Mouse (Mus musculus) kidney, embryonic 14.5 days (tissue): ENCODE measurements around the gene Gpc2. TPM values are rescaled to one million over a fixed set of nuclear protein-coding genes. Genes with fewer than 3 reads are reported as not detected.

ENCODE experiments used
- ATAC-seq: fragments of 200-750 bp; cut with Nextera tagmentation; 2 replicates; pipeline ENCODE4 v1.8.0; 2017; ENCODE audit warnings: moderate number of reproducible peaks, mild to moderate bottlenecking, moderate TSS enrichment, moderate library complexity; ENCODE audit not compliant: low FRiP score, low TSS enrichment
- H3K27ac ChIP-seq: fragments of 300-500 bp; sonication (generic); 2 replicates; pipeline ENCODE4 v1.5.1; 2014; ENCODE audit warnings: low read depth, mild to moderate bottlenecking, low read length, moderate library complexity, mixed read lengths
- H3K27me3 ChIP-seq: fragments of 300-500 bp; sonication (generic); 2 replicates; pipeline ENCODE4 v1.6.1; 2014; ENCODE audit warnings: mild to moderate bottlenecking, low read length; ENCODE audit not compliant: control insufficient read depth, insufficient read depth
- H3K36me3 ChIP-seq: fragments of 300-500 bp; sonication (generic); 2 replicates; pipeline ENCODE4 v1.6.1; 2014; ENCODE audit warnings: low read length, mixed read lengths; ENCODE audit not compliant: control insufficient read depth, insufficient read depth
- H3K4me1 ChIP-seq: fragments of 300-500 bp; sonication (generic); 2 replicates; pipeline ENCODE4 v1.6.1; 2014; ENCODE audit warnings: low read length, mixed read lengths; ENCODE audit not compliant: control insufficient read depth, insufficient read depth
- H3K4me2 ChIP-seq: fragments of 300-500 bp; sonication (generic); replicated peaks from 2 replicates; pipeline ENCODE4 v1.6.1; 2014; ENCODE audit warnings: low read depth, mild to moderate bottlenecking, low read length
- H3K4me3 ChIP-seq: fragments of 300-500 bp; sonication (generic); 2 replicates; pipeline ENCODE4 v1.5.1; 2014; ENCODE audit warnings: mild to moderate bottlenecking, low read length
- H3K9ac ChIP-seq: fragments of 300-500 bp; sonication (generic); 2 replicates; pipeline ENCODE4 v1.6.1; 2014; ENCODE audit warnings: low read depth, mild to moderate bottlenecking, low read length, moderate library complexity
- H3K9me3 ChIP-seq: fragments of 300-500 bp; sonication (generic); 2 replicates; pipeline ENCODE4 v1.6.1; 2016; ENCODE audit warnings: low read length; ENCODE audit not compliant: control insufficient read depth
- WGBS: fragments of 180-500 bp; shearing (Covaris S2); extraction: QIAGEN DNeasy Blood & Tissue Kit; methylation state at CpG from one replicate; pipeline ENCODE4 v1.1.7; 2014; 5-methylcytosine and 5-hydroxymethylcytosine counted together
- polyA plus RNA-seq: library from polyadenylated mRNA; unstranded; fragments of >200 nt; fragmentation: Nextera tagmentation; extraction: Ambion mirVana; gene quantifications from 2 replicates; pipeline ENCODE4 v1.2.1, GENCODE M21; 2014

Gpc2 gene
- polyA plus RNA-seq, 1 experiment from 2014 or later = 5.1 TPM

- no peak overlapping the region for H3K9ac ChIP-seq
- H3K4me2 ChIP-seq = no peak overlapping the region
- no peaks in the 10 kb centered on the region for H3K27me3 ChIP-seq
- WGBS = 91% methylated on average over 3 of the region's 3 CpGs
- ATAC-seq = no peak
- no peaks in the 10 kb centered on the region for H3K36me3 ChIP-seq
- no peaks in the 10 kb centered on the region for H3K4me1 ChIP-seq
- H3K9me3 ChIP-seq = no peaks in the 10 kb centered on the region
- no peak overlapping the region for H3K27ac ChIP-seq
- H3K4me3 ChIP-seq = no peak overlapping the region
Measured at GRCm38 (mm10) chr5:138229511-138229910, 50.3 kb downstream of the Gpc2 start.

DNA sequence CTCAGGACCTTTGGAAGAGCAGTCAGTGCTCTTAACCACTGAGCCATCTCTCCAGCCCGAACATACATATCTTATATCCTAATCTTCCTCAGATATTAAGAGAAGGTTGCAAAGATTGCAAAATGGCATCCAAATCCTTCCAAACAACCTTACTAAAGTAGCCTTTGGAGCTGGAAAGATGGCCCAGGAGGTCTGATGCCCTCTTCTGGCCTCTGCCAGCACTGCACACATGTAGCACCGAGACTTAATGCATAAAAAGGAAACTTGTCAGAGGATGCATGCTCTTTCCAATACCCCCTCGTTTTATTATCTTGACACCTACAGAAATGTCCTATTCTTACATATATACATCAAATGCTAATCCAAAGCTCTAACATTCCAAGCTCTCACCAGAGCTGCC, 51.8 kb downstream of the Gpc2 start:
- no peaks in the 10 kb centered on the region for H3K4me1 ChIP-seq
- H3K27ac ChIP-seq = no peak overlapping the region
- H3K36me3 ChIP-seq = no peaks in the 10 kb centered on the region
- H3K27me3 ChIP-seq = no peaks in the 10 kb centered on the region
- no peak overlapping the region for H3K4me3 ChIP-seq
- ATAC-seq = no peak
- H3K9me3 ChIP-seq = no peaks in the 10 kb centered on the region
- H3K9ac ChIP-seq = no peak overlapping the region
- WGBS = 63% methylated on average over 3 of the region's 3 CpGs
- no peak overlapping the region for H3K4me2 ChIP-seq

GRCm38 (mm10) chr5:138227367-138227766, 52.4 kb downstream of the Gpc2 start:
- H3K36me3 ChIP-seq = no peaks in the 10 kb centered on the region
- no peaks in the 10 kb centered on the region for H3K27me3 ChIP-seq
- H3K9me3 ChIP-seq = no peaks in the 10 kb centered on the region
- H3K4me1 ChIP-seq = no peaks in the 10 kb centered on the region
- 78% methylated on average over 2 of the region's 2 CpGs for WGBS
- no peak overlapping the region for H3K27ac ChIP-seq
- H3K4me2 ChIP-seq = no peak overlapping the region
- no peak overlapping the region for H3K4me3 ChIP-seq
- no peak for ATAC-seq
- no peak overlapping the region for H3K9ac ChIP-seq

DNA sequence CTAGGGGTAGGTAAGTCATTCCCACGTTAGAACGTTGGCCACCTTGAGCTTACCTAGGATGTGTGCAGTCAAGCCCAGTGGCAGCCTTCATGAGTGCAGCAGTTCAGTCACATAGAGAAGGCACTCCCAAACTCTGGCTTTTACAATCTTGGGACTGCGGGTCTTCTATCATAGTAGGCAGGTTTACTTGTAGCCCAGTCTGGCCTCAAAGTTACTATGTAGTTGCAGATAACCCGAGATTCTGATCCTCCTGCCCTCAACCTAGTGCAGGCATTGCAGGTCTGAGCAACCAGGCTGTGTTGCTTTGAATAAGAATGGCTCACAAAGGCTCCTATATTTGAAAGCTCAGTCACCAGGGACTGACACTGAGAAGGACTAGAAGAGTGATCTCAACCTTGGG, 53.3 kb downstream of the Gpc2 start:
- Histone ChIP-seq H3K4me1 (no peaks in the 10 kb centered on the region), H3K27me3 (no peaks in the 10 kb centered on the region), H3K9ac (no peak overlapping the region), H3K36me3 (no peaks in the 10 kb centered on the region), H3K9me3 (no peaks in the 10 kb centered on the region), H3K4me2 (no peak overlapping the region), H3K4me3 (no peak overlapping the region), H3K27ac (no peak overlapping the region)
- ATAC-seq = no peak
- WGBS = 73% methylated on average over 4 of the region's 4 CpGs

DNA sequence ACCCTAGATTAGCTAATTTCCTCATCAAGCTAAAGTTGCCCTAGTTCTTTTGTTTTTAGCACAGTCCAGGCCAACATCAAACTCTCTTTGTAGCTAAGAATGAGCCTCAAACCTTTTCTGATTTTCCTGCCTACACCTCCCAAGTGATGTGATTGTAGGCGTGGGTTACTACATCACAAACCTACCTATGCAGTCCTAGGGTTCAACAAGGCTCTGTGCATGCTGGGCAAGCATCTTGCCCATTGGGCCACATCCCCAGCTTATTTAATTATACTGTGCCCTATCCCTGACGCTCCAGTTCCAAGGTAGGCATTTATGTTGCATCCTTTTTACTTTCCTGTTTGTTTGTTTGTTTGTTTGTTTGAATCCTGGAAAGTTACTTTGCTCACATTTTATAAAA, 54.1 kb downstream of the Gpc2 start, which contains the start of gene Nxpe5:
TSS of gene Nxpe5 (plus strand) at position 199 of the 400 bp plus-strand sequence.
- Histone ChIP-seq H3K4me1 (no peaks in the 10 kb centered on the region), H3K27me3 (no peaks in the 10 kb centered on the region), H3K9ac (no peak within 1 kb of the TSS), H3K27ac (no peak within 1 kb of the TSS), H3K9me3 (no peaks in the 10 kb centered on the region), H3K36me3 (no peaks in the 10 kb centered on the region), H3K4me3 (no peak within 1 kb of the TSS), H3K4me2 (no peak within 1 kb of the TSS)
- ATAC-seq = no peak
- 51% methylated on average over 2 of the region's 2 CpGs for WGBS

Other genes starting within 250 kb of the Gpc2 start
- gene Smok3c, start 226.8 kb downstream of the Gpc2 start, polyA plus RNA-seq = not detected in 2 replicates
- 16.5 and 33.7 TPM in 2 replicates for gene Zkscan1, start 194.9 kb downstream of the Gpc2 start, polyA plus RNA-seq
- 52.6 and 65.1 TPM in 2 replicates for gene Zscan21, start 163.1 kb downstream of the Gpc2 start, polyA plus RNA-seq
- 13.4 and 26.1 TPM in 2 replicates for gene Zfp113, start 124.3 kb downstream of the Gpc2 start, polyA plus RNA-seq
- gene Cops6, start 118.9 kb downstream of the Gpc2 start, polyA plus RNA-seq = 253 and 294 TPM in 2 replicates
- gene Ap4m1, start 108.0 kb downstream of the Gpc2 start, polyA plus RNA-seq = 18.1 and 22.6 TPM in 2 replicates
- gene Mcm7, start 107.6 kb downstream of the Gpc2 start, polyA plus RNA-seq = 176 and 241 TPM in 2 replicates
- gene Taf6, start 92.6 kb downstream of the Gpc2 start, polyA plus RNA-seq = 80.9 and 109 TPM in 2 replicates
- gene Cnpy4, start 92.5 kb downstream of the Gpc2 start, polyA plus RNA-seq = 57.8 and 61.5 TPM in 2 replicates
- 9.7 and 10.2 TPM in 2 replicates for gene Mblac1, start 85.7 kb downstream of the Gpc2 start, polyA plus RNA-seq
- gene Nxpe5, start 54.1 kb downstream of the Gpc2 start, polyA plus RNA-seq = 0.07 TPM in 1 of 2 replicates, not detected in the other
- 47.7 and 66.4 TPM in 2 replicates for gene Lamtor4, start 24.5 kb downstream of the Gpc2 start, polyA plus RNA-seq
- gene BC037034, start 16.0 kb downstream of the Gpc2 start, polyA plus RNA-seq = 5.4 and 6.8 TPM in 2 replicates
- gene Gal3st4, start 7.2 kb downstream of the Gpc2 start, polyA plus RNA-seq = 2.4 and 3.3 TPM in 2 replicates
- not detected in 2 replicates for gene Gm43720, start within 50 bp of the Gpc2 start, polyA plus RNA-seq
- gene Stag3, start 235 bp upstream of the Gpc2 start, polyA plus RNA-seq = 3.1 and 4.5 TPM in 2 replicates
- not detected in 2 replicates for gene Pvrig, start 62.0 kb upstream of the Gpc2 start, polyA plus RNA-seq
- 39.6 and 46.8 TPM in 2 replicates for gene Zfp157, start 161.5 kb upstream of the Gpc2 start, polyA plus RNA-seq